Mouse (Mus musculus): ENCODE measurements around the gene Boll. TPM values are rescaled to one million over a fixed set of nuclear protein-coding genes. Genes with fewer than 3 reads are reported as not detected.

Gene Boll
- polyA plus RNA-seq, 1 experiment, result not detected

DNA sequence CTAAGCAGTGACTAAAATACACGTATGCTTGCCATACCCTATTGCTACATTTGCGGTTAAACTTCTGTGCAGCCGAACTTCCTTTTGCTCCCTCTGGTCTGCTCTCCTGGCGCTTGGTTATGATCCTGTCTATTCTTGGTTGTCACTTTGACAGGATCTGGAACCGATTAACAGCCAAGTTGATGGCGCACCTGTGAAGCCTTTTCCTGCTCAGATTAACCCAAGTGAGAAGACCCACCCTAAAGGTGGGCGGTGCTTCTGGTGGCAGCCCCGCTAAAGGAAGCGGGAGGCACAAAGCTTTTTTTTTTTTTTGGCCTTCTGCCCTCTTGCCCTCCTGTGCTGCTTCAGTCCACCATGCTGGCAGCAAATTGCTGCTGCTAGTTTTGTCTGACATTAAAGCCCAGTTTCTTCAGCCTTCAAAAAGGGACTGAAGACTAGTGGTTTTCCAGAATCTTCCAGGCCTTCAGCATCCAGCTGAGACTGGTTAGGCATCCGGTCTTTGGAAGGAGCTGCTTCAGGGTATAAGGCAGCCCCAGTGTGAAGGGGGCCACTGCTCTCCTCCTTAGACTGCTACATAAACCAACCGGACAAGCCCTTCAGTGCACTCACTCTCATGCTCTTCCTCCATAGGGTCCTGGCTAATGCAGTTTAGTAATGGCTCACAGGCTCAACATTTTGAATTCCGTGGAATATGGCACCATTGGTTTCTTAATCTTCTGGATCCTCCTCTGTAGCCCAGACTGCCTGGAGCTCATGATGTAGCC, 152.9 kb downstream of the Boll start:
- H3K4me2 ChIP-seq (ENCODE audit: low read depth), result no peak overlapping the region
- peaks cover 14% of the 10 kb centered on the region for H3K36me3 ChIP-seq (ENCODE audit: control insufficient read depth, insufficient read depth)
- no peaks in the 10 kb centered on the region for H3K27me3 ChIP-seq (ENCODE audit: control insufficient read depth, insufficient read depth, insufficient read length)
- H3ac ChIP-seq (ENCODE audit: control insufficient read depth, insufficient read length), result no peak overlapping the region
- peaks cover 4% of the 10 kb centered on the region for H3K79me2 ChIP-seq (ENCODE audit: control insufficient read depth, insufficient read depth)
- no peak overlapping the region for H3K4me3 ChIP-seq
- TF ChIP-seq TCF12 (IDR thresholded peaks at IDR 0.05; ENCODE audit: insufficient read depth, poor library complexity, severe bottlenecking) (no peak), USF1 (IDR thresholded peaks at IDR 0.05; ENCODE audit: low read depth) (no peak), MAX (IDR thresholded peaks at IDR 0.05; ENCODE audit: low read depth) (no peak), SRF (IDR thresholded peaks at IDR 0.05; ENCODE audit: control insufficient read depth, insufficient read length, low read depth) (no peak), POLR2A (IDR thresholded peaks at IDR 0.05; ENCODE audit: insufficient read length, low read depth) (no peak), REST (IDR thresholded peaks at IDR 0.05; ENCODE audit: insufficient read depth, insufficient read length) (no peak), E2F4 (IDR thresholded peaks at IDR 0.05; ENCODE audit: insufficient read depth) (no peak), MYOD1 (IDR thresholded peaks at IDR 0.05; ENCODE audit: control insufficient read depth in 1 of 3, insufficient read length in 2 of 3, low read depth in 2 of 3) (no peak), TCF3 (IDR thresholded peaks at IDR 0.05; ENCODE audit: insufficient read length, low read depth) (no peak), CEBPB (IDR thresholded peaks at IDR 0.05; ENCODE audit: insufficient read depth, poor library complexity, severe bottlenecking) (no peak), POLR2AphosphoS2 (IDR thresholded peaks at IDR 0.05; ENCODE audit: insufficient read length, low read depth) (no peak), MYOG (IDR thresholded peaks at IDR 0.05; ENCODE audit: control insufficient read depth in 1 of 3, insufficient read depth in 1 of 3, insufficient read length in 2 of 3, low read depth in 2 of 3) (no peak)

GRCm38 (mm10) chr1:55208500-55209140, 154.6 kb downstream of the Boll start:
- no peak overlapping the region for H3K4me2 ChIP-seq (ENCODE audit: low read depth)
- peaks cover 14% of the 10 kb centered on the region for H3K36me3 ChIP-seq (ENCODE audit: control insufficient read depth, insufficient read depth)
- no peaks in the 10 kb centered on the region for H3K79me2 ChIP-seq (ENCODE audit: control insufficient read depth, insufficient read depth)
- no peak overlapping the region for H3K4me3 ChIP-seq
- H3ac ChIP-seq (ENCODE audit: control insufficient read depth, insufficient read length), result no peak overlapping the region
- TF ChIP-seq TCF3 (IDR thresholded peaks at IDR 0.05; ENCODE audit: insufficient read length, low read depth) (no peak), REST (IDR thresholded peaks at IDR 0.05; ENCODE audit: insufficient read depth, insufficient read length) (no peak), TCF12 (IDR thresholded peaks at IDR 0.05; ENCODE audit: insufficient read depth, poor library complexity, severe bottlenecking) (no peak), E2F4 (IDR thresholded peaks at IDR 0.05; ENCODE audit: insufficient read depth) (no peak), MAX (IDR thresholded peaks at IDR 0.05; ENCODE audit: low read depth) (no peak), MYOG (IDR thresholded peaks at IDR 0.05; ENCODE audit: control insufficient read depth in 1 of 3, insufficient read depth in 1 of 3, insufficient read length in 2 of 3, low read depth in 2 of 3) (no peak), POLR2A (IDR thresholded peaks at IDR 0.05; ENCODE audit: insufficient read length, low read depth) (no peak), USF1 (IDR thresholded peaks at IDR 0.05; ENCODE audit: low read depth) (no peak), CEBPB (IDR thresholded peaks at IDR 0.05; ENCODE audit: insufficient read depth, poor library complexity, severe bottlenecking) (no peak), MYOD1 (IDR thresholded peaks at IDR 0.05; ENCODE audit: control insufficient read depth in 1 of 3, insufficient read length in 2 of 3, low read depth in 2 of 3) (no peak), SRF (IDR thresholded peaks at IDR 0.05; ENCODE audit: control insufficient read depth, insufficient read length, low read depth) (no peak), POLR2AphosphoS2 (IDR thresholded peaks at IDR 0.05; ENCODE audit: insufficient read length, low read depth) (no peak)
- no peaks in the 10 kb centered on the region for H3K27me3 ChIP-seq (ENCODE audit: control insufficient read depth, insufficient read depth, insufficient read length)

DNA sequence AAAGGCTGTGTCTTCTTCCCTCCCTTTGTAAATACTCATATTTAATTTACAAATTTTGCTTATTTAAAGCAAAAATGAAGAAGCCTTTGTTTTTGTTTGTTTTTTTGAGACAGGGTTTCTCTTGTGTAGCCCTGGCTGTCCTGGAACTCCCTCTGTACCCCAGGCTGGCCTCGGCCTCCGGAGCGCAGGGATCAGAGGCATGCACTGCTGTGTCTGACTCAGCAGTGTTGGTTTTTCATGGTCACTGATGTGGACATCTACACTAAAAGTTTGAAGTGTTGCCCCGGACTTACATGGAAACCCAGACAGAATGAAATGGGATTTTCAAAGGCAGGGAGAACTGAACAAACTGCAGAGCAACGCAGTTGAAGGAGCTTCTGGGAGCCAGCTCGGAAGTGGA, 155.7 kb downstream of the Boll start:
- no peaks in the 10 kb centered on the region for H3K27me3 ChIP-seq (ENCODE audit: control insufficient read depth, insufficient read depth, insufficient read length)
- peaks cover 14% of the 10 kb centered on the region for H3K36me3 ChIP-seq (ENCODE audit: control insufficient read depth, insufficient read depth)
- H3K79me2 ChIP-seq (ENCODE audit: control insufficient read depth, insufficient read depth), result no peaks in the 10 kb centered on the region
- no peak overlapping the region for H3K4me2 ChIP-seq (ENCODE audit: low read depth)
- TF ChIP-seq TCF12 (IDR thresholded peaks at IDR 0.05; ENCODE audit: insufficient read depth, poor library complexity, severe bottlenecking), result no peak
- TF ChIP-seq MYOD1 (IDR thresholded peaks at IDR 0.05; ENCODE audit: control insufficient read depth in 1 of 3, insufficient read length in 2 of 3, low read depth in 2 of 3), result no peak
- no peak for TF ChIP-seq USF1 (IDR thresholded peaks at IDR 0.05; ENCODE audit: low read depth)
- TF ChIP-seq MAX (IDR thresholded peaks at IDR 0.05; ENCODE audit: low read depth), result no peak
- no peak overlapping the region for H3K4me3 ChIP-seq
- no peak overlapping the region for H3ac ChIP-seq (ENCODE audit: control insufficient read depth, insufficient read length)

DNA sequence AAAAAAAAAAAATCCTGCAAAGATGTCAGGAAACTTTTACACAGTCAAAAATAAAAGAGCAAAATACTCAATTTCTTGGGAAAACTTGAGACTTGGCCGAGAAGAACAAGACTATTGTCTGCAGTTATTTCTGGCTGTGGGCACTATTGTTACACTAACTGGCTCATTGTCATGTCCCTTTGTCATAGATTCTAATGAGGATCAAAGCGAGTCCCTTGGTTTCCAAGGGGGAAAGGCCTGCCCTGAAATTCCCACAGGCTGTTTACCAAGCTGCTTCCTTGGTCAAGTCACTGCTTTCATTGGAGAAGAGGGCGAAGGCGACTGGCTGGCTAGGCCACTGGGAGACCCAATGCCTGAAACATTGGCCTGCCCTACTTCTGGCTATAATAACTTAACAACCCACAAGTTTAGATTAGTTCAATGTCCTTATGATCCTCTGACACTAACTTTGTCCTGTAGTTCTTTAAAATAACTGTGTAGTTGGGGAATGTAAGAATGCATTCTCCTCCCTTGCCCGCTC, 157.4 kb downstream of the Boll start:
- peaks cover 18% of the 10 kb centered on the region for H3K36me3 ChIP-seq (ENCODE audit: control insufficient read depth, insufficient read depth)
- TF ChIP-seq SRF (IDR thresholded peaks at IDR 0.05; ENCODE audit: control insufficient read depth, insufficient read length, low read depth), result no peak
- TF ChIP-seq REST (IDR thresholded peaks at IDR 0.05; ENCODE audit: insufficient read depth, insufficient read length), result no peak

More for the DNA sequence above, 157.4 kb downstream of the Boll start:
- H3K4me3 ChIP-seq, result no peak overlapping the region
- H3K27me3 ChIP-seq (ENCODE audit: control insufficient read depth, insufficient read depth, insufficient read length), result no peaks in the 10 kb centered on the region
- H3K79me2 ChIP-seq (ENCODE audit: control insufficient read depth, insufficient read depth), result no peaks in the 10 kb centered on the region
- no peak overlapping the region for H3K4me2 ChIP-seq (ENCODE audit: low read depth)
- H3ac ChIP-seq (ENCODE audit: control insufficient read depth, insufficient read length), result no peak overlapping the region
